Mouse (Mus musculus): ENCODE measurements around the gene Spock3.

DNA sequence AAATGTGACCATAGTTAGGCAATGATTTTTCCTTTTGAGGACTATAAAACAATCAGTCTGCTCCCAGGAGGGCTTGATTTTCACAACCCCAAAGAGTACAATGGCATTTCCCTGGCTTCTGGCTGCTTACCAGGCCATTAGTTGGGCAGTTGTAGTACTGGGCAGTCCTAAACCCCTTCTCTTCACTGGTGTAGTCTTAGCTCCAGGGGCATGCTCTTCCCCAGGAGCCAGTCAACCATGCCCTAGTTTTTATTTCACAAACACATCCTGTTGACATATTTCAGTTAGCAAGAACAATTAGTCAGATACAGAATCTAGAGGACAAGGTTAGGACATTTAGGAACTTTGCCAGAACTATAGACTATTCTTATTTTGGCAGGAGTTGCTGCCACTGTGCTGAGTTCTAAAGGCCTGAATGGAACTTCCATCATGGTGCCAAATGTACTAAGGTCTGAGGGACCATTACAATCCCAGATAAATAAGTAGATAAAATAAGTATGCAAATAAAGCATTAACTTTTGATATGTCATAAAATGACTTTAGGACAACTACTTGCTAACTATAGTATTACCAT lies 308.1 kb downstream of the Spock3 start:
- TF ChIP-seq CTCF (conservative IDR thresholded peaks at IDR 0.05; ENCODE audit: low read length), result no peak
- TF ChIP-seq POU5F1 (IDR thresholded peaks at IDR 0.05; ENCODE audit: borderline replicate concordance, low read length), result no peak
- no peak for TF ChIP-seq NANOG (IDR thresholded peaks at IDR 0.05; ENCODE audit: borderline replicate concordance, low read length)

Data from E14TG2a.4 (cell line).